Mouse (Mus musculus) adrenal gland, adult 8-10 months (tissue): ENCODE data around the gene Srgap1. TPM values are rescaled to one million over a fixed set of nuclear protein-coding genes. Genes with fewer than 3 reads are reported as not detected.
"Not testable (repeated sequence)": the region's sequence is repeated elsewhere in the genome, so short reads cannot be mapped to it uniquely, and the experiment has no call there.

Experiments used
- DNase-seq: peaks from one replicate; pipeline ENCODE4 v3.0.0; 2022
- total RNA-seq, 4 experiments: library from RNA; stranded (reverse); gene quantifications; 2 replicates each; pipeline ENCODE4 v1.2.4; 2022

The Srgap1 gene
- total RNA-seq, 4 experiments from 2014 or later = 1.2 to 2.0 (median 1.6) TPM

DNA sequence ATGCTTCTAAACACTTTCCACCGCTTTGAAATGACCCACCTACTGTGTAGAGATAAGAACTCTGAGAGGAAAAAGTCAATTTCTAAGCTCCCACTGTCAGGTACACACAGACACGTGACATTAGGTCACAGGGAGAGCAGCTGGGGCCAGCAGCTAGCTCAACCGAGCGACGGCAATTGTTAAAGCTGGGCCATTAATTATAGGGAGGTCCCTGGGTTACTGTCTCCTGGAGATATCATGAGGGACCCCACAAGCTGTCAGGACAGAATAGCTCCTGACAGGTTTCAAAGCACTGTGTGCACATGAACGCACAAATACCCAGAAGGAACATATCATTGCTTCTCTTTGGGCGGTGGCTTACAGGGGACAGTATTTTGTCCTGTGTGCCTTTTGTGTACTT lies 229.1 kb downstream of the Srgap1 start:
- DNase-seq = no peak

DNA sequence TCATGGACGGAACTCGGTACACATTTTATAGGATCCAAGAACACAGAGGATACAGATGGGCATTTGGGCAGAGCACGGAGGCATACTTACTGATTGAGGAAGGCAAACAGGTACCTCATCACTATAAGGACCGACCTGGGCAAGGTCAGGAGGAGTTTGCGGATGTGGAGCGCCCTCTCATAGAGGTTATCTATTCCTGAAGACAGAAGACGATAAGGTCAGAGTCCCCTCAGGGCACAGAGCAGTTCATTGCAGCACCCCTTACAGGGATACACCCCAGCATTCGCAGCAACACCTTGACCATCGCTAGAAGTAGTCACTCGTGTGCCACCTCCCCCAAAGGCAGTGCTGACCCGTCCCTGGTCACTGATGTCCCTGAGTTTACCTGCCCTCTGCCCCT lies 239.3 kb downstream of the Srgap1 start:
- DNase-seq = no peak

DNA sequence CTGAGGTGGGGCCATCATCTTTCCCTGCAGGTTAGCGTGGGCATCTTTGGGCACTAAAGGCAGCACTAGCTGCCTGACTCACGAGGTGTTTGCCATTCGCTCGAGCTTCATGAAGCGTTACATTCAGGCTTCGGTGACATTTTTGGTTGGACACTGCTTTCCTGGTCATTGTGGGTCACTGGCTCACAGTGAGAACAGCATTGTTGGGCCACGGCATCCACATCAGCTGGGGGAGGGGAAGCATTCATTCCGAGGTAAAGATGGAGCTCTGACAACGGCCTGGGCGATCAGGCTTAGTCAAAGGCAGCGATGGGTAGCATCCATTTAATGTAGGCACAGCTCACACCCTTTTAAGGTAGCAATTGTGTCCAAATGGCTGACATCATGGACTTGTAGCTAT lies 240.3 kb downstream of the Srgap1 start:
- DNase-seq = no peak

DNA sequence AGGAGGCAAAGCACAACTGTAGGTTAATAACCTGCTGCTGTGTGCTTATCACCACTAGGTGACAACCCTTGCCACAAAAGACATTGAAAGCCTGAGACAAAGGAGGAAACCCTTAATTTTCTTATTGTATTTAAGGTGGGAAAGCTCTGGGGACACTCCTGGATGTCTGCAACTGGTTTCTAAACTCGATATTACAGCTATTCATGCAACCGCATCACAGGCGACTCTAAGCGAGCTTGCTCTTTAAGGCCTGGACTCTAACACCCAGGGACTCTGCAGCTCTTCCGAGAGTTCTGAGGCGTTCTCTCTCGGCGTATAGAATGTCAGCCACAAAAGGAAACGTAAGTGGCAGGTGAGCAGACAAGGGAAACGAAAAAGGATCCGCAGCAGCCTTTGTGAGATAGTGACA lies 241.2 kb downstream of the Srgap1 start:
- DNase-seq = no peak

DNA sequence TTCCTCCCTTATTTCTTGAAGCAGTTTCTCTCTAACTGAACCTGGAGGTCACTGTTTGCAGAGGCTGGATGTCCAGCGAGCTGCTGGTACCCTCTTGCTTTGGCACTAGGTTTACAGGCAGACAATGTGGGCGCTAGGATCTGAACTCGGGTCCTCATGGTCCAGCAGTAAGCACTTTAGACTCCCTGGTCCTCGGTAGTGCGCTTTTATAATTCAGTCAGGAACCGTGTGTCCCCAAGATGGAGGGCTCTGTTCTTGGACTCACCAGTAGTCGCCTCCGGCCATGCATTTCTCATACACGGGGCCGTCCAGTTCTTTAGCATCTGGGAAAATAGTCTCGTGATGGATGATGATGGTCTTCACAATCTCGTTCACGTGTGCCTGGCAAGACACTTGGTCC lies 242.6 kb downstream of the Srgap1 start:
- DNase-seq = no peak

DNA sequence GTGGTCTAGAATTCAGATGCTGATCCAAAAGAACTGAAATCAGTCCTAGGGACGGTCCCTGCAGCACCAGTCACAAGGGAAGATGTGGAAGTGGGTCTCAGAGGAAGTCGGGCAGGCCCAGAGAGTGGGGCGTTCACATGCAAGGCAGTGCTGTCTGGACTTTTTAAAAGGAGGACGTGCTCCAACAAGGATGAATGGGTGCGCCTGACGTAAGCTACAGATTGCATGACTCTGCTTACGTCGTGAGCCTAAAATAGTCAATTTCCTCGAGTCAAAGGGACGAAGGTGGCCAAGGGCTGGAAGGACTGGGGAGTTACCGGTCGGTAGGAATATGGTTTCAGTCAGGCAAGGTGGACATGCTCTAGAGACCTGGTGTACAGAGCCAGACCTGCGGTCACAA lies 247.1 kb downstream of the Srgap1 start:
- DNase-seq = no peak

DNA sequence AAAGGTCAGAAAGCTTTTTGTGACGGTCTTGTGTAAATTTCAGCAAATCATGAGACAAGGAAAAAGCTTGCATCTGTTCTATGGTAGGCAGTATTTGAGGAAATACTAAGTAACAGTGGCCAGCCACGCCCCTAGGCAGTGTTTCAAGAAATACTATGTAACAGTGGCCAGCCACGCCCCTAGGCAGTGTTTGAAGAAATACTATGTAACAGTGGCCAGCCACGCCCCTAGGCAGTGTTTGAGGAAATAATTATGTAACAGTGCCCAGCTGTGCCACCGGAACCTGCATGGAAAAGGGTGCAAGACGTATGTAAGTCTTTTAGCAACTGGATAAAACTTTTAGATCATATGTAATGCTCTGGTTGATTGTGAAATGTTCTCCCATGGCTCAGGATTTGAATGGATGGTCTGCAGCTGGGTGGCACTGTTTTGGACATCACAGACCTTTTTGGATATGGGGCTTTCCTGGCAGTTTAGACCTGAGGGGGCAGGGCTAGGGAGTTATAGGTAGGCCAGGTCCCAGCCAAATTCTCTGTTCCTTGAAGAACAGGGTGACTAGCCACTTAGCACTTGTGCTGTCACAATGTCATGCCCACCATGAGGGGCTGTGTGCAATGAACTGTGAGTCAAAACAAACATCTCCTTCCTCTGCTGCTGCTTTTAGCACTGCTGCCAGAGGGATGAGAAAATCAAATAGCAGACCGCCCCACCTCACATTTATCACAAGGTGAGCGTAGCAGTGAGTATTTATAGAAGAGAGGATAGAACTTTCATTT lies 250.9 kb downstream of the Srgap1 start:
- peak; percentile 14 for DNase-seq

DNA sequence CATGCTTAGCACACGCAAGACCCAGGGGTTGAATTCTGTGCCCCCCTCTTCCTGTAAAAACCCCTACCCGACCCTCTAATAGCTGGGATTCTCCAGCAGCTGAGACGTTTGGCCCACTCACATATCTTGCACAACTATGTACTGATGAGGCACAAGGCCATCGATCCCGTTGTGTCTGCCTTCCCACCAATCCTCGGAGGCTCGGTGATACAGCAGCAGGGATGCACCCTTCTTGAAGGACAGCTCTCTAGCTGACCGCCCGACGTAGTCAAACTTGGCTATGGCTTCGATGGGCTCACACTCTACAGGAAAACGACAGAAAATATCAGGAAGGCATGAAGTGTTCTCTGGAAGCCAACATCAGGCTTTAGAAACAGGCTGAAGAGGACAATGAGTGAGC lies 252.6 kb downstream of the Srgap1 start:
- DNase-seq = no peak

DNA sequence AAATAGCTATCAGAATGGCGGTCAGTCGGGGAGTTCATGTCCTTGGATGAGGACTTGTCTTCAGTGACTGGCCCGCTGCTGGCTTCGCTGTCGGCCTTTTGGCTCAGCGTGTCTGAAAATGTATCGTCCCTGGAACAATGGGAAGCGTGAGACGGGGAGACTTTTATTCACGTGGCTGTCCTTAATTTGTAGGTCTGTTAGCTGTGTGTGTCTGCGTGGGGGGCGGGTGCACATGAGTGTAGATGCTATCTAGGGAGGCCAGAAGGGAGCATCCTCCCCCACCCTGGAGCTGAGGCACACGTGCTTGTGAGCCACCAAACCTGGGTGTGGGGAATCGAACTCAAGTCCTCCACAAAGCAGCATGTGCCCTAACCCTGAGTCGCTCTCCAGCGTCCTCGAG lies 254.5 kb downstream of the Srgap1 start:
- no peak for DNase-seq

DNA sequence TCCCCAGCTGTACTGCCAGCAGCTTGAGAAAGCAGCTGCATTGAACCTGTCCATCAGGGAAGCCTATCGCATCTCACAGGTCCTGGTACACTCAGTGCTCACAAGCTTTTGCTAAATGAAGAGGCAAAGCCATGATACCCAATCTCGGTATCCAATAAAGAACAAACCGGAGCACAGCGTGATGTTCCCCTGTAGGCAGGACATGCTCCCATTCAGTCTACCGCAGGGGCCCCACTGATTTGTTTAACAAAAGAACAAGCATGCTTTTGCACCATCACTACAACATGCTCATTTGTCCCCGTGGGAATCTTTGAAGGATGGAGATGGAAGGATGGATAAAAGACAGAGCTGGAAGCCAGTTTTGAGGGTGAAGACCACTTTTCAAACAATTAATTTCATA lies 257.0 kb downstream of the Srgap1 start:
- DNase-seq = no peak

DNA sequence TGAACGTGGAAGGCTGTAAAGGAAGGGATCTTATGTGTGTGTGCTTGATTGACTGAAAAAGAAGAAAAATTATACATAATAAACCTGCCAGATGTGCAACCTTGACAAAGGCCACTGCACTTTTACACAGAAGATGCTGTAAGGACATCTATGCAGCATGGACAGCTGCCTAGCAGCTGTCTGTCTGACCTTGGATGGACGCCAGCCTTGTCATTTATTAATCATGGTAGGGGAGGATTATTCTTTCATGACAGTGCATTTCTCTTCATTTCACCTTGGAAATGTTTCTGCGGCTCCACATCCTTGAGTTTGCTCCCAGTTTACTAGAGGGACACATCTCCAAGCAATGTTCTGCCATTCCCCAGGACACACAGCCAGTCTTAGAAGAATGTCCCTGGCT lies 258.6 kb downstream of the Srgap1 start:
- peak; percentile 32 for DNase-seq

DNA sequence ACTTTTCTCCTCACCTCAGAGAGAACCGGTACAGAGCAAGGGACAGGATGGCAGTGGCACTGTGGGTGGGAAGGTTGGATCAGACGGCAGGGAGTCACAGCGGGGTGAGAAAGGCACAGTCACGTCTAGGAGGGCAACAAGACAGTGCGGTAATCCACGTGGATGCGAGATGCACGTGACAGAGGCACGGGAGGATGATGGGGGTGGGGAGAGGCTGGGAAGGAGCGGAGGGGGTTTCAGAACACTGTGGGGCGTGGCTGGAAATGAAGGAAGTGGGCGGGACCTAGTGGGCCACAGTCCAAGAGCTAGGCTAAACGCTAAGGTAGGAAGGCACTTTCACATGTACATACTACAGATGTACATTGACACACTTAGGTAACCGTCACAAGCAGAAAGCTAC lies 266.0 kb downstream of the Srgap1 start:
- DNase-seq = no peak

DNA sequence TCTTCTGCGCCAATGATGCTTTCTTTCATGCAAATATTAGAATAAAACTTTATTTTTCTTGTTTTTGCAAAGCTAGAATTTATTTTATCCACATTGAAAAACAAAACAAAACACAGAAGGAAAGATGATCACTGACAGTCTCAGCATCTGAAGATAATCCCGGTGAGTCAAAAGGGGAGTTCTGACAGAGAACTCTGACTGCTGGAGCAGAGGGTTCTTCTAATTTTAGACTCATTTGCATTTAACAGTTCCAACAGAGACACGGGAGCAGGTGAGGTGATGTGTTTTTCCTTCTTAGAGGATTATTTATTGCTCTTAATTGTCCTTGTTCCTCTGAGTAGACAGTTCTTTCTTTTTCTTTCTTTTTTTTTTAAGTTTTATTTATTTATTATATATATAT lies 271.1 kb downstream of the Srgap1 start:
- DNase-seq = no peak

DNA sequence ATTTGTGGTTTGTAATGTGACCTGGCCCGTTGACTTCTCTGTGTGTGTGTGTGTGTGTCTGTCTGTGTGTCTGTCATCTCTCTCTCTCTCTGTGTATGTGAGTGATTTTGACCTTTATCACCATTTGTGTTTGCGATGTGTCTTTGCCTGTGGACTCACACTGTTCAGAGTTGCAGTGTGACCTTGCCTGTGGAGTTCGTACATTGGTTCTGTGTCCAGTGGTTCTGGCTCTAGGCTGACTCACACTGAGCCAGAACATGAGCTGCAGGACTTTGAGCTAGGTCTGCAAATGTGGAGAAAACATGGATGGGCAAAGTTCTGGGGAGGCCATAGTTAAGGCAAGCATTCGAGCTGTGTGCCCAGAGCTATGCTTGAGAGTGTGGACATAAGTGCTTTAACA lies 273.3 kb downstream of the Srgap1 start:
- DNase-seq = no peak

DNA sequence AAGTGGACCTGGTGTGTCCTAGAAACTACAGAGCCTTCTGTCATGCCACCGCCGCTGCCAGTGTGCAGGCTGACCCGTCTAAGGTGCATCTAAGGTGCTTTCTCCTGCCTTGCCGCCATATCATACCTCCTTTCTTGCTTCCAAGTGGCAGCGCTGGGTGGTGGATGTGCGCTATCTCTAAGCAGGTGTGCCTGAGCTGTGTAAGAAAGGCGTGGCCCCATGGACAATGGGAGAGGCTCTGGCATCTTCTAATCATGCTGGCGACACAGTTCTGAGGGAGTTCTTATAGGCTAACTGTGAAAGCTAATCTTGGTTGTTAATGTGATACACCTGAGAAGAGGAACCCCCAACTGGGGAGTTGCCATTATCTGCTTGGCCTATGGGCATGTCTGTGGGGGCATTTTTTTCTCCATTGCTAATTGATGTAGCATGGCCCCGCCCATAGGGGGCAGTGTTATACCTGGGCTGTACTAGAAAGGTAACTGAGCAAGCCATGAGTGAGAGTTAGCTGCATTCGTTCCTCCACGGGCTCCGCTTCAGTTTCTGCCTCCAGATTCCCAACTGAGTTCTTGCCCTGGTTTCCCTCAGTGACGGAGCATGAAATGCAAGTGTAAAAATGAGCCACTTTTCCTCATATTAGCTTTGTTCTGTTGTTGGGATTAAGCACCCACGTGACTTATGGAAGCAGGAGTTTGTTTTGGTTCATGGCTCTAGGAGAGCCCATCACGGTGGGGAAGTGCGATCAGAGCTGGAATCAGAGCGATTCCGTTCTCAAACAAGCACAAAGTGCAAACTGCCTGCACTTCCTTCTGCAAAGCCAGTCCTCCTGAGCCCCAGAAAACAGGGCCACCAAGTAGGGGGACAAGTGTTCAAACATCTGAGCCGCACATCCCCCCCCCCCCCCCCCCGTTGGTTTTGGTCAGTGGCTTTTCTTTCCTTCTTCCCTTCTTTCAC lies 276.2 kb downstream of the Srgap1 start:
- no peak for DNase-seq

DNA sequence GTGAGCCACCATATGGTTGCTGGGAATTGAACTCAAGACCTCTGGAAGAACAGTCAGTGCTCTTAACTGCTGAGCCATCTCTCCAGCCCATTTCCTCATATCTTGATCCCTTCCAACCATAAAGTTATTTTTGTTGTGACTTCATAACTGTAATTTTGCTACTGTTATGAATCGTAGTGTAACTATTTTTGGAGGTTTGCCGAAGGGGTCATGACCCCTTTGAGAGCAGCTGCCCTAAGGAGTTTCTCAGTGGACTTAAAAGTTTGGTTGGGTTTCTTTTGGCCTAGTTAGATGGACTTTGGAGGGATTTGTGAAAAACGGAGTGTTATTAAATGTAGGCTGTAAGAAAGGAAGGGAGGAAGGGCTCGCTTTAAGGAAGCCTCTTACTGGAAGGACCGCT lies 277.4 kb downstream of the Srgap1 start:
- DNase-seq = no peak

DNA sequence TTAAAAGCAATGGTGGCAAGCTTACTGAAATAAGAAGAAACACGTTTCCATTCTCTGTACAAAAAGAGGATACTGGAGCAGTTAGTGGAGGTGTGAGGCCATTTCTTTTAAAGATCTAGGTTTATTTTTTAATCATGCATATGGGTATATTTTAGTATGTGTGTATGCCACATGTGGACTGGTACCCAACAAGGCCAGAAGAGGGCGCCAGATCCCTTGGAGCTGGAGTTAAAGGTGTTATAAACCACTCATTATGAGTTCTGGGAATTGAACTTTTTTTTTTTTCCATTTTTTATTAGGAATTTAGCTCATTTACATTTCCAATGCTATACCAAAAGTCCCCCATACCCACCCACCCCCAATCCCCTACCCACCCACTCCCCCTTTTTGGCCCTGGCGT lies 279.8 kb downstream of the Srgap1 start:
- DNase-seq = not testable (repeated sequence)

DNA sequence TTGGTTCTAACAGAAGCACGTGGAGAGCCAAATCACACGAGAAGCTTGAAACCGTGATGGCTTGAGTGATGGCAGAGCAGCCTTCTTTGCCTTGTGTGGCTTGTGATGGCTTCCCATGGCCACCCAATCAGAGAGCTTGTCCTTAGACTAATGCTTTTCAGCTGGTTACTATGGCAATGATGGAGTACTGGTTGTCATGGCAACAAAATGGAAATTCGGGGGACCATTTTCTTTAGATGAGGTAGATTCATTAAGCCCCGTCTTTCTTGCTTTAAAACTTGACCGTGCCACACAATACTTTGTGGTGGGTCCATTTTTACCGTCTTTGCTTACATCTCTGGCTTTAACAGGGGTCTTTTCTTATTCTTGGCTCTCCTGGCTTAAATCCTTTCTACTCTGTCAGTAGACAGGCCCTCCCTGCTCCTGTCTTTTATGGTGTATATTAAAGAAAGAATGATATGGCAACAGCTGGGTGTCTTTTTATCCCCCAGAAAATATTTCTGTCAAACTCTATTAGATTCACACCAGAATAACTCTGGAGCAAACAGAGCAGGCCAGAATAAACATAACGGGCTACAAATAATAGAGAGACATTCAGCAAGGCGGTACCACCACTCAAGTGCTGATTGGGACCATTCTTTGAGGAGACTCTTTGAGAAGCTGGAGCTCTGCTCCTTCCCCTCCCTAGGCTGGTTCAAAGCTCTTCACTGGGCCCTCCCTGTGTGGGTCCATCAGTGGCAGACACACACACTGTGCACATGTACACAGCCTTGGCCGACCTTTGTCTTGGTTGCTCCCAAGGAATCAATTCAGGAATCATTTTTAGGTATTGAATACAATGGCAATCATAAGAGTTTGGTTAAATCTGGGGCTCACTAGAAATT lies 281.7 kb downstream of the Srgap1 start:
- no peak for DNase-seq

DNA sequence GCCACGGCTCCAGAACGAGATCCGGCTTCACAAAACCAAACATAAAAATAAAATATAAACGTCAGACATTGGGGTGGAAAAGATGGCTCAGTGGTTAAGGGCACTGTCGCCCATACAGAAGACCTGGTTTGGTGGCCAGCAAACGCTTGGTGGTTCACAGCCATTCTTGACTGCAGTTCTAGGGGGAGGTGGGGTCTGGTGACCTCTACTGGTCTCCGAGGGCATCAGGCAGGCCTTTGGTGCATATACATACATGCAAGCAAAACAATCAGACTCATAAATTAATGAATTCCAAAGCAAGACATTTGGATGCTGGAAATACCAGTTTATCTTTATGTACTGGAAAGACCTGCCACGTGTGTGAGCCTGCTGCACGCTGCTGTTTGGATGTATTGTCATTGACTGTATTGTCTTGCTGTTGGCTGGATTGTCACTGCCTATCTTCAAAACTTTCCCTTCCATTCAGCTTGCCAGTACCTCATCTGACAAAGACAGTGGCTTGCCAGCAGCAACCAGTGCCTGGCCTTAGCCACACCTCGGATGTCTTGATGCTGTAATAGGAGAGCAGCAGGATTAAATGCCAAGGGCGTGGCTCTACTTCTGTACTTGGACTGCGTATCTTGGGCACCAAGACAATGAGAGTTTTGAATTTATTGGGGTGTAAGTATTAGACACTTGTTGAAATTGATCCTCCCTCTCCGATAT lies 282.5 kb downstream of the Srgap1 start:
- DNase-seq = no peak

DNA sequence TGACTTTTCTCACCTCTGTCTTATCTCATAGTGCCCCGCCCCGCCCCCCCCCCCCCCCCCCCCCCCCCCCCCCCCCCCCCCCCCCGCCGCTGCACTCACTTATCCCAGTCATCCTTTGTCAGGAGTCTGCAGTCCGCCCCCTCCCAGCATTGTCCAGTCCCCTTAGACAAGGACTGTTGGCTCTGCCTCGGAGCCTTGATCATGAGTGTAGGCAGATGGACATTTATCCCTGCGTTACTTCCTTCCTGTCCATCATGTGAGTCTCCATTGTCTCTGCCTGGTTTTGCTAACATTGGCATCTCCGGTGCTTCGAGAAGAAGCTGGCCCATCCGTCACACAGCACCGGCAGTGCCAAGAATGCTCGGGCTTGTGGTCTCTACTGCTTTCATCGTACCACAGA lies 283.9 kb downstream of the Srgap1 start:
- DNase-seq = no peak

DNA sequence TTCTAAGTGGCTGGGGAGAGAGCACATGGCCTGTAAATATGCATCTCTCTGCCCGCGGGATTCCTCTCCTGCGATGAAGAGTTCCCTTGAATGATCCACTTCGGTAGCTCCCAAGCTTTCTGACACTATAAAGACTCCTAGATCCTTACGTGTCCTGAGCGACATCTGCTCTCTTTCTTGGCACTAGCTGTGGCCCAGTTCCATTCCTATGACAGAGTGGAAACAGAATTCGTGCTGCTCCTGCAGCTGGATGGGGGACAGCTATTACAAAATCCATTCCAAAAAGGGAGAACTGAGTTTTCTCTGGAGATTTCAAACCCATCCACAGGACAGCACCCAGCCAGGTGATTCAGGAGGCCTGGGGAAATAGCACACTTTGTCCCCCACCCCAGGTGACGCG lies 285.0 kb downstream of the Srgap1 start:
- no peak for DNase-seq

DNA sequence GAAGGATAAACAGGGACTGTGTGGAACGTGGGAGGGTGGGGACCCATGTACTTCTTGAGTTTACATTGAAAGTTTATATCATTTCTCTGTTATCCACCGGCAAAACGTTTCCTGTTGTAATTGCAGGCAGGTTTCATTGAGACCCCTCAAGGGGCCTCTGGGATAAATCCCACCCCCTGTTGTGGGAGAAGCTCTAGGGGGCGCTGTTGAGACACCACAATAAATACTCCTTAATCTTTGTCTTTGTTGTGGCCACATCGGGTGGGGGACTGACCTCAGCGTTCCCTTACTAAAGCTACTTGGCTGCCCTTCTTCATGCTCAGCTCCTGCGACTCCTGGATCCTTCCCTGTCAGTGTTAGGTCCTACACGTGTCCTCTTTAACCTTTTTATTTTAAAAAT lies 288.0 kb downstream of the Srgap1 start:
- no peak for DNase-seq
